Mouse (Mus musculus) G1E (cell line): Measurements from ENCODE around the gene Dppa4. TPM values are rescaled to one million over a fixed set of nuclear protein-coding genes. Genes with fewer than 3 reads are reported as not detected.
"Not testable (repeated sequence)": the region's sequence is repeated elsewhere in the genome, so short reads cannot be mapped to it uniquely, and the experiment has no call there.

Experiments used
- ATAC-seq: 2 replicates; pipeline ENCODE4 v1.8.0; 2016; ENCODE audit warnings: mild to moderate bottlenecking; ENCODE audit not compliant: insufficient number of reproducible peaks, poor library complexity, low FRiP score, severe bottlenecking; ENCODE audit errors: extremely low read depth
- DNase-seq: peaks from one replicate; pipeline ENCODE4 v3.0.0; 2012; ENCODE audit warnings: low spot score
- H3K27me3 ChIP-seq: 2 replicates; pipeline ENCODE4 v1.6.1; 2012; ENCODE audit warnings: mild to moderate bottlenecking, low read length, inconsistent platforms; ENCODE audit not compliant: insufficient read depth
- H3K36me3 ChIP-seq: replicated peaks from 2 replicates; pipeline ENCODE3; 2012; ENCODE audit warnings: mild to moderate bottlenecking, inconsistent platforms
- H3K4me1 ChIP-seq: 2 replicates; pipeline ENCODE4 v1.6.1; 2012; ENCODE audit warnings: low read depth, low read length, inconsistent platforms, mixed read lengths; ENCODE audit not compliant: insufficient read depth
- H3K4me3 ChIP-seq: 2 replicates; pipeline ENCODE4 v1.5.1; 2012; ENCODE audit warnings: low read depth, mild to moderate bottlenecking, inconsistent platforms, low read length, moderate library complexity, mixed read lengths
- H3K9me3 ChIP-seq: replicated peaks from 2 replicates; pipeline ENCODE4 v1.6.1; 2012; ENCODE audit warnings: inconsistent platforms
- CTCF ChIP-seq: IDR thresholded peaks from 2 replicates; pipeline ENCODE4 v1.5.1; 2012; ENCODE audit warnings: low read depth, low read length, inconsistent platforms, mixed read lengths
- GATA1 ChIP-seq: IDR thresholded peaks from 2 replicates; pipeline ENCODE4 v1.6.1; 2012; ENCODE audit warnings: borderline replicate concordance, low read length, inconsistent platforms, mixed read lengths
- GATA2 ChIP-seq: IDR thresholded peaks from 2 replicates; pipeline ENCODE4 v1.6.1; 2012; ENCODE audit warnings: low read depth, low read length, inconsistent platforms, borderline replicate concordance
- POLR2AphosphoS5 ChIP-seq: IDR thresholded peaks from 2 replicates; pipeline ENCODE4 v1.6.1; 2012; ENCODE audit warnings: low read depth, low read length, inconsistent platforms; ENCODE audit not compliant: insufficient replicate concordance
- TAL1 ChIP-seq: conservative IDR thresholded peaks from 2 replicates; pipeline ENCODE4 v1.6.1; 2012; ENCODE audit warnings: low read depth, low read length, inconsistent platforms, mixed read lengths
- polyA plus RNA-seq: library from polyadenylated mRNA; stranded (reverse); fragments of >175 nt; gene quantifications from 2 replicates; pipeline ENCODE4 v1.2.3, GENCODE M21; 2012
- total RNA-seq, 2 experiments: library from RNA; stranded (forward) in 1 of 2; stranded (reverse) in 1 of 2; fragments of 200-1000 nt in 1 of 2; fragments of >200 nt in 1 of 2; fragmentation: Nextera tagmentation in 1 of 2; gene quantifications; 2 replicates each; pipeline ENCODE4 v1.2.3; 2014 to 2017

Gene Dppa4
- total and polyA plus RNA-seq, 3 experiments, result 12.0 to 73.0 (median 56.4) TPM

DNA sequence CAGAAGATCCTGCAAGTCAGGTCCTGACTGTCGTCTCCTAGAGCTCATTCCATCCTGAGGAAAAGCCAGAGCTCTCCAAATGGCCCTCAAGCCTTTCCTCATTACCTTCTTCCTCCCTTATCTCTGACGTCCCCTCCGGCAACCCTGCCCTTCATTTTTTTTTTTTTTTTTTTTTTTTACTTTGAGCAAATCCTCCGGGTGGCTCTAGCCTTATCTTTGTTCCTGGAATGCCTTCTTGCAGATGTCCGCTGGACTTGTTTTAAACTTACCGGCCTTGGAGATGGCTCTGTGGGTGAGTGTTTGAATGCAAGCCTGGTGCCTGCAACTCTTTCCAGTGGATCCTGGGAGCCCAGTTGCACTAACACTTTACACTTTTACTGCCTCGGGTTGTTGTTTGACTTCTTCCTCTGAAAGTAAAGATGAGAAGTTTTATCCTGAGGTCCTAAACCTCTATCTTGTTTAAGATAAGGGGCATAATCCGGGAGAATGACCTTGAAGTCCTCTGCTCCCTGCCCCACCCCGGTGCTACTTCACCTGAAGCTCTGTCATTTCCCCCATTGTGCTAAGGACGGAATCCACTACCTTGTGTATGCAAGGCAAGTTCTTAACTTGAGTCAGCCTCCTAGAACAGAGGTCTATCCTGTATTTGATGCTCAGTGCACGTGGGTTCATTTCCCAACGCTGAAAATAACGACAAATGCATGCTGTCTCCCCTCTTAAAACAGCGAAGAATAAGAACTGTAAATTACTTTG, 14.0 kb downstream of the Dppa4 start:
- ATAC-seq (peak; percentile 40; the same call in 1 of the 2 replicates), DNase-seq (peak; percentile 13)
- peaks cover 13% of the 10 kb centered on the region for H3K4me1 ChIP-seq
- H3K9me3 ChIP-seq, result no peaks in the 10 kb centered on the region
- H3K36me3 ChIP-seq, result peaks cover 36% of the 10 kb centered on the region
- H3K27me3 ChIP-seq, result no peaks in the 10 kb centered on the region
- H3K4me3 ChIP-seq, result no peak overlapping the region
- TF ChIP-seq TAL1 (no peak), POLR2AphosphoS5 (no peak), CTCF (no peak), GATA2 (no peak), GATA1 (no peak)

- Histone ChIP-seq H3K36me3 (peaks cover 17% of the 10 kb centered on the region), H3K4me3 (no peak overlapping the region), H3K27me3 (no peaks in the 10 kb centered on the region), H3K9me3 (no peaks in the 10 kb centered on the region), H3K4me1 (peaks cover 13% of the 10 kb centered on the region)
- no peak for ATAC-seq
- no peak for DNase-seq
- TF ChIP-seq TAL1, result no peak
- TF ChIP-seq GATA2, result no peak
- no peak for TF ChIP-seq CTCF
- no peak for TF ChIP-seq GATA1
- no peak for TF ChIP-seq POLR2AphosphoS5
These were observed 16.4 kb downstream of the Dppa4 start for GRCm38 (mm10) chr16:48299884-48300283.

GRCm38 (mm10) chr16:48303509-48303908, 20.0 kb downstream of the Dppa4 start, which contains the start of gene Dppa2:
Dppa2 (plus strand) TSS chr16:48303908.
- H3K4me1 ChIP-seq, result no peaks in the 10 kb centered on the region
- no peaks in the 10 kb centered on the region for H3K27me3 ChIP-seq
- H3K36me3 ChIP-seq, result peaks cover 3% of the 10 kb centered on the region
- TF ChIP-seq CTCF (no peak), POLR2AphosphoS5 (no peak), GATA1 (no peak), TAL1 (no peak), GATA2 (no peak)
- H3K9me3 ChIP-seq, result no peaks in the 10 kb centered on the region
- DNase-seq (no peak), ATAC-seq (no peak)
- H3K4me3 ChIP-seq, result no peak within 1 kb of the TSS

GRCm38 (mm10) chr16:48303983-48304382, 20.4 kb downstream of the Dppa4 start:
- no peak for ATAC-seq
- H3K36me3 ChIP-seq, result no peaks in the 10 kb centered on the region
- no peak for TF ChIP-seq CTCF
- TF ChIP-seq GATA2, result no peak
- TF ChIP-seq POLR2AphosphoS5, result no peak
- no peak for TF ChIP-seq TAL1
- no peak for TF ChIP-seq GATA1

GRCm38 (mm10) chr16:48308916-48309315, 25.4 kb downstream of the Dppa4 start:
- H3K27me3 ChIP-seq, H3K4me3 ChIP-seq, H3K4me1 ChIP-seq, ATAC-seq, DNase-seq, H3K9me3 ChIP-seq, H3K36me3 ChIP-seq: not testable (repeated sequence)

More at GRCm38 (mm10) chr16:48303983-48304382, 20.4 kb downstream of the Dppa4 start:
- DNase-seq, result no peak
- no peak overlapping the region for H3K4me3 ChIP-seq
- no peaks in the 10 kb centered on the region for H3K9me3 ChIP-seq
- H3K27me3 ChIP-seq, result no peaks in the 10 kb centered on the region
- no peaks in the 10 kb centered on the region for H3K4me1 ChIP-seq

DNA sequence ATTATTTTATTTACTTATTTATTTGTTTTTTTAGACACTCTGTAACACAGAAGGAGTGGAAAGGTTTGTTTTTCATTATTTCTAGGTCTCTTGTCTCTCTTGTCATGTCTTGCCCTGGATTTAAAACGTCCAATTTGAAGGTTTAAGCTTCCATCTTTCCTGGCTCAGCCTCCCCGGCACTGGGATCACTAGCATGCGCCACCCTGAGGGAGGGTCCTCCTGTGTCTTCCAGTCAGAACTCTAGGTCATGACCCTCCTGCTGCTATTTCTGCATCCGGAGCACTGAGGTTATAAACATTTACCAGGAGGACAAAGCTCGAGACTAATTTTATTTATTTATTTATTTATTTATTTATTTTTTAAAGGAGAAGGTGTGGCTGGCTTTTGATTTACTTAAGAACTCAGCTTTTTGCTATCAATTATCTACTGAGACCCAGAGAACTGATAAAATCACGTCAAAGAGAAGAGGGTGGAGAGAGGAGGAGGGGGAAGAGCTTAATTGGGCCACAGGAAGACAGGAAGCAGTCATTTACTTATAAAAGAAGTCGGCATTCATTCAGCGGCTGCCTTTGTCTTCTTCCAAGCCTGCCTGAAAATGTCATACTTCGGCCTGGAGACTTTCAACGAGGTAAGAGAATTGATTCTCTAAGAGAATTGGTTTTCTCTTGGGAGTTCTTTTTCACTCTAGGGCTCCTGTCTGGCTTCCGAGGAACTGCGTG, 26.5 kb downstream of the Dppa4 start:
- TF ChIP-seq POLR2AphosphoS5 (no peak), CTCF (no peak), GATA2 (no peak), GATA1 (no peak), TAL1 (no peak)
- no peaks in the 10 kb centered on the region for H3K27me3 ChIP-seq
- DNase-seq, result no peak
- H3K36me3 ChIP-seq, result no peaks in the 10 kb centered on the region
- no peak overlapping the region for H3K4me3 ChIP-seq
- H3K9me3 ChIP-seq, result no peaks in the 10 kb centered on the region
- ATAC-seq, result no peak
- H3K4me1 ChIP-seq, result no peaks in the 10 kb centered on the region
